Mouse (Mus musculus) cerebellum, adult 2 months (tissue): ENCODE data around the gene Srpk3.

Source experiments
- CTCF ChIP-seq: fragments of 200-500 bp; IDR thresholded peaks from 2 replicates; pipeline ENCODE4 v1.5.1; 2011; ENCODE audit warnings: low read depth, mild to moderate bottlenecking, control low read depth, low read length, moderate library complexity, borderline replicate concordance; ENCODE audit not compliant: insufficient read depth
- POLR2A ChIP-seq: fragments of 200-500 bp; IDR thresholded peaks from 2 replicates; pipeline ENCODE4 v1.6.1; 2011; ENCODE audit warnings: low read length, control low read depth, borderline replicate concordance; ENCODE audit not compliant: insufficient read depth

DNA sequence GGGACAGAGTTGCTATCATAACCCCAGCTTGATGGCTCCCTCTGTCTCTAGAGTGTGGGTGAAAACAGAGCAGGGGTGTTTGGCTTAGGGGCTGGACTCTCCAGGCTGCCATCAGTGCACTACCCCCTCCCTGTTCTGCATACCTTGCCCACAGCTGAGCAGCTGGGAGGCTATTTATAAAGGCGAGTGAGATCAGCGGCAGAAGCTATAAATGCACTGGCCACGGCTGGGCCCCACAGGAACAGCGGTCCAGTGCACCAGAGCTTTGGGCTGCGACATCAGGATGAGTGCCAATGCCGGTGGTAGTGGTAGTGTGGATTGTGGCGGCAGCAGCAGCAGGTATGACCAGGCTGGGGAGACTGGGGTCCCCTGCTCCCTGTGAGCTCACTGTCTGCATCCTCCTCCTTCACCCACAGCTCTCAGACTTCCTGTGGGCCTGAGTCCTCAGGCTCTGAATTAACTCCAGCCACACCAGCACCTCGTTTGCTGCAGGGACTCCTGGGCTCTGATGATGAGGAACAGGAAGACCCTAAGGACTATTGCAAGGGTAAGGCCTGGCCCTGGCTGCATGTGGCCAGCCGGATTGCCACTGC lies at the start of gene Srpk3:
- TF ChIP-seq POLR2A (no peak), CTCF (no peak)
